Mouse (Mus musculus): ENCODE results near the gene Grk5.
A peak's percentile ranks its signal among the peaks of the same experiment; 100 is the strongest.
"Not testable (repeated sequence)": the region's sequence is repeated elsewhere in the genome, so short reads cannot be mapped to it uniquely, and the experiment has no call there.

The Grk5 gene

GRCm38 (mm10) chr19:60889714-60890315, at the start of gene Grk5:
Grk5 (plus strand) TSS chr19:60889749.
- DNase-seq (ENCODE audit: low read depth) = peak; percentile 90

DNA sequence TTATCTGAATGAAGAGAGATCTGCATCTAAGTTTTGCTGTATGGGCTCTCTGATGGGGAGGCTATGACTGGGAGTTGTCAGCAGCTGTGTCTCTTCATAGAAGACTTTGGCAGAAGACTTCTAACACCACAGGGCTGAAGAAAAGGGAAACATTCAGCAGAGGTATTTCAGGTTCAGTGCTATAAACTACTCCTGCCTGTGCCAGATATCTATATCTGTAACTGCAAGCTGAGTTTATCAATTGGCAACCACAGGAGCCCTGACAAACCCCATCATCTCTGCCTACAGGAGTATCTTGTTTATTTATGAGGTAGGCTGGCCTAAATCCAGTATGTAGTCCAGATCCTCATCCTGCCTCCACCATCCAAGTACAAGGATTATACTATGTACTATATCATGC, 46.2 kb upstream of the Grk5 start:
- peak; percentile 24 for DNase-seq (ENCODE audit: low read depth)

DNA sequence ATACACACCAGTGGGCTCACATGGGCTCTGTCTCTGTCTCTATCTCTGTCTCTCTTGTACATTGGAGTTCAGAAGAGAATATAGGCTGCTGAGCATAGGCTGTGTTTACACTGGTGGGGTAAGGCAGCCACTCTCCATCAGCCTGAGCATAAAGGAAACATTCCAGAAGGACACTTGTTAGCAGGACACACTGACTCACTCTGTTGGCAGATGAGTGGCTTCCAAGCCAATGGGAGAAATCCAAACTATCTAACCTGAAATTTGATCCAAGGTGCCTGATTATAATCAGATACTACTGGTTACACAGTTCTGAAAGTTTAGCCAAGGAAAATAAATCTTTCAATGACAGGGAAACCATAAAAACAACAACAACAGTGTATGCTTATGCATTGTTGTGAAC, 43.8 kb upstream of the Grk5 start:
- DNase-seq (ENCODE audit: low read depth) = no peak

DNA sequence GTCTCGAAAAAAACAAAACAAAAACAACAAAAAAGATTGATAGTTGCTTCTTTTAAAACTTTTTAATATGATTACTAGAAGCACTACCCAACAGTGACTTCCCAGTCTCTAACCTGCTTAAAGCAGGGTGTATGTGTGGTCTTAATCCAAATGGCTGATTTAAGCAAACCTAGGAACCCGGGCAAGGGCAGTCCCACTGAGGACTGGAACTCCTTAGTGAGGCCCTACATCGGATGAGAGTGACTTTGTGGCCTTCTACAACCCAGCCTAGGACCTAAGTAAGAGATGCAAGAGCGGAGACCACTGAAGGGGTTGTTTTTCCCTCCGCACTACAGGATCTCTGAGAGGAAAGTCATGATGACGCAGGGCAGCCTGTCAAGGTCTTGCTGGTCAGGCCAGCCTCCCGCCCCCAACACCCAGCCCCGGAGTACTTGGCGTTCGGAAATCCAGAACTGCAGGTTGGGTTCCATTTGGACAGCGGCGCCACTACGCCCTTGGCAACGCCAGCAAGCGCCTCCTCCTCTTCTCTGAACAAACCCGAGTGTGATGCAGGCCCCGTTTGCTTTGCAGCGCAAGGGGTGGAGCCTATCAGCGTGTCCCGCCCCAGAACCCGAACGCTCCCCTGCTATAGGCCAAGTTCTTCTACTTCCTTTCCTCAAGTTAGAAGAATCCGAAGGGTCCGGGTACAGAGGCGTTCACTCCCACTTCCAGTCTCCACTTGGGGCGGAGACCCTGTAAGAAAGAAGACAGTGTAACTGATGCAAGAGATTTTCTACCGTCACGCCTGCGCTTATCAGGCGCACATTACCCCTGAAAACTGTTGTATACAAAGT, 28.5 kb upstream of the Grk5 start, which contains the start of gene Sfxn4:
Sfxn4 (minus strand) TSS at position 612 of the 833 bp plus-strand sequence.
- DNase-seq (ENCODE audit: low read depth) = peak; percentile 87

DNA sequence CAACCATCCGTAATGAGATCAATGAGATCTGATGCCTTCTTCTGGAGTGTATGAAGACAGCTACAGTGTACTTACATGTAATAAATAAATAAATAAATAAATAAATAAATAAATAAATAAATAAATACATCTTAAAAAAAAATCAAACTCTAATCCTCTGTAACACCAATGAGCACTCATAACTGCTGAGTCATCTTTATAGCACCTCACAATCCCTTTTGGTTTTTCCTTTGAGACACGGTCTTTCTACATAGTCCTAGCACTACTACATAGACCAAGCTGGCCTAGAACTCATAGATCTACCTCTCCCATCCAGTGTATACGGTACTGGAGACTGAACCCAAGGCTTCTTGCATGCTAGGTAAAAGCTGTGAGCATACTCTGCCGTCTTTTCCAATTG, 23.4 kb upstream of the Grk5 start:
- not testable (repeated sequence) for DNase-seq (ENCODE audit: low read depth)

GRCm38 (mm10) chr19:60870489-60870888, 19.1 kb upstream of the Grk5 start:
- DNase-seq (ENCODE audit: low read depth) = no peak

DNA sequence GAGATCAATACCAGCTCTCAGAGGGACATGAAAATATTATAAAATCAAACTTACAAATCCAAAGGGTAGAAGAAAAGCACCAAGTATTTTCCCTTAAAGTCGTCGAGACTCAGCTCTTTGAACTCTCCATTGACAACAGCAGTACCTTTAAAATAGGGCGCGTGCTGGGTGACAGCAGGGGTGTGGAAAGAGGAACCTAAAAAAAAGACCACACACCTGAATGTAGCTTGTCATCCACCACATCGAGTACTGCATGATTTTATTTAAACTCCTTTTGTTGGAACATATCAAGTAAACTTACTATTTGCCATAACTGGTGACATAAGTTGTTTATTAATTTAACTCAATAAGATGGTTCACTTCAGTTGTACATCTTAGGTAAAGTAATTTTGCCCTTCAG, 18.2 kb upstream of the Grk5 start:
- no peak for DNase-seq (ENCODE audit: low read depth)

- peak; percentile 67 for DNase-seq (ENCODE audit: low read depth)
Observed at GRCm38 (mm10) chr19:60872272-60872671, 17.3 kb upstream of the Grk5 start.

DNA sequence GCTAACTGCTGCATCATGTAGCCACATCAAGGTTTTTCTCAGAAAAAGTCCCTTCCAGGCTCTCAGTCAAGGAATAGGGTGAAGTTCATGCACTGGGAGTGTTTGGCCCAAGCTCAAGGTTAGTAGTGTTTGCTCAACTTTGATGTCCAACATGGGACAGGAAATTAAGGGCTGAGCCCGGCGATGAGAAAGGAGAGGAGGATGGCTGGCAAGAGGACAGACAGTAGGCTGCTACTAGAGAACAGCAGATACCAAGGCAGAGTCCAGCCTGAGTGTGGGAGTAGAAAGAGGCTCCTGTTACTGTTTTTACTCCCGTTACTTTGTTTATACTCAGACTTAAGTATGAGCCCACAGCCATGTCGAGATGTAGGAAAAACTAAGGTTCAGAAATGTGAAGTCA, 16.0 kb upstream of the Grk5 start:
- peak; percentile 39 for DNase-seq (ENCODE audit: low read depth)

DNA sequence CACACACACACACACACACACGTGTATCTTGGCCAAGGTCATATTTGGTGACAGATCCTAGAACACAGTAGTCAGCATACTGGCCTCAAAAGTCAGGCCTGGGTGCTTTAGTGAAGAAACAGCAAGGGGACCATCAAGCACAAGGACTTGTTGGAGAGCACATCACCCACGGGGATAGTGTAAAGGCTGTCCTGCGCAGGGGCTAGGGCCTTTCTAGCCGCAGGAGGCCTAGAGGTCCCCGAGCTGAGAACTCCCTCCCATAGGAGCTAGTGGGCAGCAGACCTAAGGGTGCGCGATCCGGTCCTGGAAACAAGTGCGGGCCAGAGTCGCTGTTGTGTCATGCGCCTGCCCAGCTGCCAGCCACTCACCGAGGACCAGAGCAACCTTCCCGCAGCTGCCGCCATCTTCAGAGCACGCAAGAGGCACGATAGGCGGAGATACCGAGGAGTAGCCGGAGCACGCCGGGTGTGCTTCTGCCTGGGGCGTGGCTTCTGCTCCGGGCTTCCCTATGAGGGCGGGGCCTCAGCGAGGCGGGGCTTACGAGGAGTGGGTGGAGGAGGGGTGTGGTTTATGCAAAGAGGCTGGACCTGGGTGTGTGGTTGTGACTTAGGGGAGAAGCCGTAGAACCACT, 15.4 kb upstream of the Grk5 start, which contains the start of gene Prdx3:
Prdx3 (minus strand) TSS at position 493 of the 631 bp plus-strand sequence.
- peak; percentile 93 for DNase-seq (ENCODE audit: low read depth)

DNA sequence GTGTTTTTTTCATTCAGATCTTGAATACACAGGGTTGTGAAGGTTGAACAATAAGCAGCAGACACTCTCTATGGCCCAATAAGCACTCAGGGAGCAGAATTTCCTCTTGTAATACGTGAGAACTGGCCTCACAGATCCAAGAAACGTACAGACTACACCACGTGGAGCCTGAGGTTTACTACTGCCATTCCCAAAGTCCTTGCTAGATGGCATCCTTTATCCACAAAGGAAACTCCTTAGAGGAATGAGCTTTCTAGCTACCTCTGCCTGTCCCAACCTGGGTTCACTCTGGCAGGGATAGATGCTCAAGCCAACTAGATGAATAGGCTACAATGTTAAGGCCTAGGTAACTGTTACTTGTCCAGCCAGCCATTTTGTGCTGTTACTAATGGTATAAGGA, 6.4 kb upstream of the Grk5 start:
- DNase-seq (ENCODE audit: low read depth) = no peak

DNA sequence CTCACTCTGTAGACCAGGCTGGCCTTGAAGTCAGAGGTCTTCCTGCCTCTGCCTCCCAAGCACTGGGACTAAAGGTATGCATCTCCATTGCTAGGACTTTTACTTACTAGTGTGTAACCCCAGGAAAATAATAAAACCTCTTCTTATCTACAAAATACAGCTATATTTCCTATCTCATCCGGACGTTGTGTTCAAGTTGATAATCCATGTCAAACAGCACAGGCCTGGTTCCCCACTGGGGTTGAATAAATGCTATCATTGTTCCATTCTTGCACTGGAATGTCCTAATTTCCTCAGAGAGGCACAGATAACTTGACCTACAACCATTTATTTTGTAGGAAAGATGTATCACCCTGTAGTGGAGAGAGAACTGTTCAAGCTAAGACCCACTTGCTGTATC, 1.9 kb upstream of the Grk5 start:
- peak; percentile 54 for DNase-seq (ENCODE audit: low read depth)

GRCm38 (mm10) chr19:60889101-60889713, 342 bp upstream of the Grk5 start:
- peak; percentile 43 for DNase-seq (ENCODE audit: low read depth)

DNA sequence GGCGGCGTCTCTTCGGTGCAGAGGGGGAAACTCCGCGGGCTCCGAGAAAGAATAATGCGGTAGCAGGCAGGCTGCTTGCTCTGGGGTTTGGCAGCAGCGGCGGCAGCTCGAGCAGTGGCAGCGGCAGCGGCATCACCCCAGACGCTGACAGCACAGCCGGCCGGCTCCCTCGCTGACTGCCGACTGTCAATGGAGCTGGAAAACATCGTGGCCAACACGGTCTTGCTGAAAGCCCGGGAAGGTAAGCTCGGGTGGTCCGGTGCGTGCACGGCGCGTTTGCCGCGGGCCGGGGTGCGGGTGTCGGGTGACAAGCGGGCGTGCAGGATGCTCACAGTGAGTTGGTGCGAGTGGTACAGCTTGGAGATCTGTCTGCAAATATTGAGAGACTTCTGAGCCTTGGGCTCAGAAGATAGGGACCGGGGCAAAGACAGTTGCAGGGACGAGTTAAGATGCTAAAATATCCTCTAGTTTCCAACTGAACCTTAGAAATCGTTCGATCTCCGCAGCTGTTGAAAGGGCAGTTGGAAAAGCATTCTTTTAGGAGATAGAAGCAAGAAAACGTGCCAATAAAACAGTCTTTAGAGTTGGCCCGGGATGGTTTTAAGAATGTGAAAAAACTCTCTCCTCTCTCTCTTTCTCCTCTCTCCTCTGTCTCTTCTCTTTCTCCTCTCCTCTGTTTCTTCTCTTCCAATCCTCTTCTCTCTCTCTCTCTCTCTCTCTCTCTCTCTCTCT, 1.0 kb downstream of the Grk5 start:
- no peak for DNase-seq (ENCODE audit: low read depth)

DNA sequence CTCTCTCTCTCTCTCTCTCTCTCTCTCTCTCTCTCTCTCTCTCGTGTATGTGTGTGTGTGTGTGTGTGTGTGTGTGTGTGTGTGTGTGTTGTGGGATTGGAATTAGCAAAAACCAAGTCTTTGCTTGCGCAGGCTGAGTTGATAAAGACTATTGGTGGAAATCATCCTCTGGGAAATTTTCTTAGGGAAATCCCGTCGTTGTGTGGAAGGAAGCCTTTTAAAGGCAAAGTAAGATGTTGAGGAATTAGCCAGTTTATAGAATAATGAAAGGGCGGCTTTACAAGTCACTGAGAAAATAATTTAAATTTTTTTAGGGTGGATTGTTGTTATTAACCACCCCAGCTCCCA, 1.5 kb downstream of the Grk5 start:
- DNase-seq (ENCODE audit: low read depth) = no peak

DNA sequence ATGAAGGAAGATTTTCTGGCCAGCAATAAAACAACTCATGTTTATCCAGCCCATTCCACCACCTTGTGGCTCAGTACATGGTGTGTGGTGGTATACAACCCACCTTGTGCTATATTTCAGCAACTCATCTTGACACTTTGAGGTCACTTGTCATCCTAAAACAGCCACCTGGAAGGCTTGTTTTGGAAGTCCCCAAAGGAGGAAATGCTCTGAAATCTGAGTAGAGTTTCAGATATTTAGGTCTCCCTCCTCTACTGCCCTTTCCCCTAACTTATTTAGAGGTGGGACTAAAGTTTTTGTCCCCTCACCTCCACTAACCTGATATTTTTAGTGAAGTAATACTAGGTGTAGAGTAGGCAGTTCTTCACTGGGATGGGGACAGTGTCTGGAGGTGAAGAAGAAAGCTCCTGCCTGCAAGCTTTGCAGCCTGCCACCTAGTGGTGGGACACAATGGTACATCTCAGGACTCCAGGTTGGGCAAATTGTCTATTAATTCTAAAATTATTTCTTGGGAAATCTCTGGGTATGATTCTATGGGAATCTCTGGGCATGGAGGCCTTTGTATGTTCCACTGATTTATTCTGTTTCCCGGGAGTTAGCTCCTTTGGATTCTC, 2.5 kb downstream of the Grk5 start:
- peak; percentile 69 for DNase-seq (ENCODE audit: low read depth)

DNA sequence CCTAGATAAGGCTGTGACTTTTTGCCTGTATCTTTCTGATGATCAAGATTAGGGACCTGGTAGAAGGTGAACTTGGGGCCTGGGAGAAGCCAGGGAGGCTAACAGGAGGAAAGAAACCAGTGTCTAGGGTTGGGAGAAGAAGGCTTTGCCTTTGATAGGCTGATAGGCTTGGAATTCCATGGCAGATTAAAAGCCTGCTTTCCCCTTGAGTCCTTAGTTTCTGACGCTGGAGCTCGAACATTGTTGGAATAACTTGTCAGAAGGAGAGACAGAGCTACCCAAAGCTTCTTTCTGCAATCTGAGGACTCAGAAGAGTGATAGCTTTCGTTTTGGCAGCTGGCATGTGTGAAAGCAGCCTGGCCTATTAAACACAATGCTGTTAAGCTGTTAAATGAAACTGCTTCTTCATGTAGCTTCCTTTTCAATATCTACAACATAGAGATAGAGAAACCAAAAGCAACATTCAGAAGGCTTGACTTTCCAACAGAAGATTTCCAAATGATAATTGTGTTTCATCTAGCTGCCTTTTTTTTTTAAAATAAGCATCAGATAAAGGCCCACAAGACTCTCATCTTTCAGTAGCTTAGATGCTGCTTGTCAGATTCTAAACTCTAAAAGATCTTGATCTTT, 5.8 kb downstream of the Grk5 start:
- DNase-seq (ENCODE audit: low read depth) = no peak

- DNase-seq (ENCODE audit: low read depth) = no peak
Observed at GRCm38 (mm10) chr19:60903139-60903538, 13.6 kb downstream of the Grk5 start.

- DNase-seq (ENCODE audit: low read depth) = no peak
Observed at GRCm38 (mm10) chr19:60903971-60904370, 14.4 kb downstream of the Grk5 start.

- no peak for DNase-seq (ENCODE audit: low read depth)
Observed at GRCm38 (mm10) chr19:60905477-60905876, 15.9 kb downstream of the Grk5 start.

DNA sequence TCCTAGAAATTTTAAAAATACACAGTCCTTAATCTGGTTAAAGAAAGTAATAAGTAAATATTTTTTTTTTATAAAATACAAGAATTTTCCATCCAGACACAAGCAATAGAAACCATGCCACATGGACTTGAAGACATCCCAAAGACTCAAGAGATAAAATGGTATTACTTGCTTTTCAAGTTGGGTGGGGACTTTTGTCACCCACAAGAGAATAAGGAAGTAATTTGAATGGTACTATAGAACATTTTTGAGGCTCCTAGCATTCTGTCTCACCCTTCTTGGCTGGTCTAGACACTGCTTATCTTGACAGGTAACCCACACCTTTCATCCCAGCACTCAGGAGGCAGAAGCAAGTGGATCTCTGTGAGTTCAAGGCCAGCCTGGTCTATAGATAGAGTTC, 20.8 kb downstream of the Grk5 start:
- no peak for DNase-seq (ENCODE audit: low read depth)
